Mouse (Mus musculus) left cerebral cortex, adult 6 months (tissue): ENCODE data around the gene Gpr21. TPM values are rescaled to one million over a fixed set of nuclear protein-coding genes. Genes with fewer than 3 reads are reported as not detected.

Source experiments
- long read RNA-seq, 2 experiments: library from polyadenylated mRNA; unstranded; transcript quantifications; one replicate each; pipeline ENCODE4 v2.0.0; 2019 to 2020
- polyA plus RNA-seq: library from polyadenylated mRNA; unstranded; fragments of <200 nt; fragmentation: Nextera tagmentation; gene quantifications from 2 replicates; pipeline ENCODE4 v1.2.3, GENCODE M21; 2021

Gpr21 gene
- 0.68 and 0.86 TPM in 2 replicates for polyA plus RNA-seq
- long read RNA-seq, experiment 1, transcript Gpr21-201 (2 exons, 3,619 nt), result major isoform, 7 of 12 reads
- long read RNA-seq, experiment 1, partial matches to known transcripts, result 0 of 12 reads
- long read RNA-seq, experiment 1, other reads (novel, unspliced or antisense), result 3 of 12 reads
- long read RNA-seq, experiment 2, result 0 reads

GRCm38 (mm10) chr2:37516030-37516710 lies at the start of gene Gpr21:
Gene Gpr21 (plus strand): TSS chr2:37516332.

Other genes starting within 250 kb of the Gpr21 start
- not detected in 2 replicates for gene Olfr368, start 189.8 kb upstream of the Gpr21 start, polyA plus RNA-seq
- gene Pdcl, start 157.0 kb upstream of the Gpr21 start, polyA plus RNA-seq, result 14.2 and 17.3 TPM in 2 replicates
- 6.5 and 12.5 TPM in 2 replicates for gene Rc3h2, start 93.4 kb upstream of the Gpr21 start, polyA plus RNA-seq
- gene Zbtb26, start 73.2 kb upstream of the Gpr21 start, polyA plus RNA-seq, result 2.7 and 2.9 TPM in 2 replicates
- 2.1 and 3.7 TPM in 2 replicates for gene Zbtb6, start 73.2 kb upstream of the Gpr21 start, polyA plus RNA-seq
- gene Rabgap1, start 73.1 kb upstream of the Gpr21 start, polyA plus RNA-seq, result 14.2 and 24.8 TPM in 2 replicates
- 56.5 and 90.2 TPM in 2 replicates for gene Strbp, start 187.5 kb downstream of the Gpr21 start, polyA plus RNA-seq